Mouse (Mus musculus) ES-E14 (cell line): ENCODE measurements at regions not wholly inside any gene's neighbourhood (a gene's known extent, or its start where the extent isn't known, plus 50 kb on each side); places are given as distances from the start of the nearest gene placed in this dataset.

Experiments
- DNase-seq: peaks from one replicate; pipeline ENCODE4 v3.0.0-alpha.2; 2013; ENCODE audit warnings: low read depth, low spot score
- H3K27ac ChIP-seq: 2 replicates; pipeline ENCODE4 v1.5.1; 2012; ENCODE audit warnings: low read depth, mild to moderate bottlenecking, low read length, moderate library complexity, mixed read lengths; ENCODE audit not compliant: poor library complexity, insufficient read depth, severe bottlenecking
- H3K36me3 ChIP-seq: 2 replicates; pipeline ENCODE4 v1.6.1; 2012; ENCODE audit warnings: mild to moderate bottlenecking, low read length, moderate library complexity, mixed read lengths; ENCODE audit not compliant: control insufficient read depth, poor library complexity, insufficient read depth, severe bottlenecking
- H3K4me1 ChIP-seq, 2 experiments: fragments of 150-350 bp in 1 of 2; sonication (generic) in 1 of 2; 2 replicates each; pipeline ENCODE4 v1.6.1; 2012; ENCODE audit warnings: low read length in 2 of 2, mild to moderate bottlenecking in 1 of 2, mixed read lengths in 1 of 2; ENCODE audit not compliant: control insufficient read depth in 2 of 2, insufficient read depth in 2 of 2, poor library complexity in 1 of 2
- H3K4me3 ChIP-seq, 2 experiments: fragments of 150-350 bp in 1 of 2; sonication (generic) in 1 of 2; 2 replicates each; pipeline ENCODE4 v1.5.1; 2012; ENCODE audit warnings: low read length in 2 of 2, low read depth in 1 of 2, mild to moderate bottlenecking in 1 of 2, mixed read lengths in 1 of 2; ENCODE audit not compliant: insufficient read depth in 1 of 2, poor library complexity in 1 of 2, severe bottlenecking in 1 of 2
- H3K9ac ChIP-seq: 2 replicates; pipeline ENCODE4 v1.6.1; 2012; ENCODE audit warnings: low read depth, mild to moderate bottlenecking, low read length, mixed read lengths; ENCODE audit not compliant: poor library complexity, insufficient read depth, severe bottlenecking
- H3K9me3 ChIP-seq: fragments of 150-350 bp; sonication (generic); 2 replicates; pipeline ENCODE4 v1.6.1; 2012; ENCODE audit warnings: low read depth, mild to moderate bottlenecking, low read length; ENCODE audit not compliant: control insufficient read depth, insufficient read depth
- CHD2 ChIP-seq: IDR thresholded peaks from 2 replicates; pipeline ENCODE4 v1.6.1; 2014; ENCODE audit warnings: mild to moderate bottlenecking, low read depth, low read length, inconsistent platforms
- HCFC1 ChIP-seq: IDR thresholded peaks from 2 replicates; pipeline ENCODE4 v1.6.1; 2012; ENCODE audit warnings: low read length, inconsistent platforms, borderline replicate concordance; ENCODE audit not compliant: insufficient read depth
- MAFK ChIP-seq: IDR thresholded peaks from 2 replicates; pipeline ENCODE4 v1.6.1; 2014; ENCODE audit warnings: mild to moderate bottlenecking, low read depth, low read length, inconsistent platforms; ENCODE audit not compliant: insufficient read depth
- ZC3H11A ChIP-seq: IDR thresholded peaks from 2 replicates; pipeline ENCODE4 v1.6.1; 2012; ENCODE audit warnings: low read depth, mild to moderate bottlenecking, inconsistent platforms, low read length, borderline replicate concordance
- ZNF384 ChIP-seq: IDR thresholded peaks from 2 replicates; pipeline ENCODE4 v1.6.1; 2012; ENCODE audit warnings: low read depth, low read length, inconsistent platforms
- in situ Hi-C, 2 experiments: fragments of 600-800 bp; cut with MboI; formaldehyde crosslinking; loops; one replicate each; pipeline ENCODE4 v1.15.1; 2025; ENCODE audit warnings: low sequenced_read_pairs in 2 of 2, inconsistent platforms in 1 of 2; ENCODE audit not compliant: unreplicated experiment in 2 of 2

- Histone ChIP-seq H3K4me1 (no peaks in the 10 kb centered on the region), H3K27ac (no peak overlapping the region), H3K36me3 (no peaks in the 10 kb centered on the region), H3K4me3 (no peak overlapping the region), H3K9ac (no peak overlapping the region), H3K9me3 (no peaks in the 10 kb centered on the region)
- in situ Hi-C loops, result no loop called here
- TF ChIP-seq CHD2, result no peak
- no peak for TF ChIP-seq ZC3H11A
- TF ChIP-seq HCFC1, result no peak
- TF ChIP-seq ZNF384, result no peak
- no peak for TF ChIP-seq MAFK
- DNase-seq, result no peak
These were observed 82.4 kb upstream of the Fggy start for GRCm38 (mm10) chr4:95474726-95475406.

- Histone ChIP-seq H3K9me3 (no peaks in the 10 kb centered on the region), H3K27ac (no peak overlapping the region), H3K36me3 (no peaks in the 10 kb centered on the region), H3K4me1 (no peaks in the 10 kb centered on the region), H3K9ac (no peak overlapping the region), H3K4me3 (0 out of 4 replicates have a peak overlapping the region, but pooled peaks of 1 of the 2 experiments have one; percentile 2)
- TF ChIP-seq ZNF384 (no peak), ZC3H11A (no peak), HCFC1 (no peak), MAFK (no peak), CHD2 (no peak)
- in situ Hi-C loops, result no loop called here
- no peak for DNase-seq
These were observed 81.1 kb upstream of the Fggy start for GRCm38 (mm10) chr4:95476071-95476724.

GRCm38 (mm10) chr4:95483571-95483970, 73.7 kb upstream of the Fggy start:
- Histone ChIP-seq H3K4me3 (no peak overlapping the region), H3K36me3 (no peaks in the 10 kb centered on the region), H3K9ac (no peak overlapping the region), H3K4me1 (no peaks in the 10 kb centered on the region), H3K9me3 (no peaks in the 10 kb centered on the region), H3K27ac (no peak overlapping the region)
- in situ Hi-C loops, result no loop called here
- DNase-seq, result no peak
- TF ChIP-seq MAFK (no peak), CHD2 (no peak), HCFC1 (no peak), ZC3H11A (no peak), ZNF384 (no peak)

- Histone ChIP-seq H3K9ac (no peak overlapping the region), H3K27ac (no peak overlapping the region), H3K9me3 (no peaks in the 10 kb centered on the region), H3K4me3 (no peak overlapping the region), H3K4me1 (no peaks in the 10 kb centered on the region), H3K36me3 (no peaks in the 10 kb centered on the region)
- TF ChIP-seq CHD2 (no peak), HCFC1 (no peak), MAFK (no peak), ZC3H11A (no peak), ZNF384 (no peak)
- DNase-seq, result no peak
- in situ Hi-C loops, result no loop called here
These were observed 70.0 kb upstream of the Fggy start for GRCm38 (mm10) chr4:95487323-95487722.
